Mouse (Mus musculus) stomach, embryonic 15.5 days (tissue): Measurements from ENCODE around the gene Cant1. TPM values are rescaled to one million over a fixed set of nuclear protein-coding genes. Genes with fewer than 3 reads are reported as not detected.
"Not testable (repeated sequence)": the region's sequence is repeated elsewhere in the genome, so short reads cannot be mapped to it uniquely, and the experiment has no call there.

Experiments used
- ATAC-seq: fragments of 200-750 bp; cut with Nextera tagmentation; 2 replicates; pipeline ENCODE4 v1.8.0; 2017; ENCODE audit warnings: low read depth, moderate number of reproducible peaks, moderate TSS enrichment; ENCODE audit not compliant: insufficient read depth, low FRiP score
- H3K27ac ChIP-seq: fragments of 300-500 bp; sonication (generic); 2 replicates; pipeline ENCODE4 v1.5.1; 2015; ENCODE audit warnings: mild to moderate bottlenecking, inconsistent platforms
- H3K27me3 ChIP-seq: fragments of 300-500 bp; sonication (generic); replicated peaks from 2 replicates; pipeline ENCODE4 v1.6.1; 2015; ENCODE audit warnings: inconsistent platforms
- H3K36me3 ChIP-seq: fragments of 300-500 bp; sonication (generic); 2 replicates; pipeline ENCODE4 v1.6.1; 2015; ENCODE audit warnings: inconsistent platforms
- H3K4me1 ChIP-seq: fragments of 300-500 bp; sonication (generic); 2 replicates; pipeline ENCODE4 v1.6.1; 2015; ENCODE audit warnings: inconsistent platforms
- H3K4me2 ChIP-seq: fragments of 300-500 bp; sonication (generic); 2 replicates; pipeline ENCODE4 v1.6.1; 2015; ENCODE audit warnings: mild to moderate bottlenecking, inconsistent platforms
- H3K4me3 ChIP-seq: fragments of 300-500 bp; sonication (generic); replicated peaks from 2 replicates; pipeline ENCODE4 v1.5.1; 2015; ENCODE audit warnings: inconsistent platforms
- H3K9ac ChIP-seq: fragments of 300-500 bp; sonication (generic); 2 replicates; pipeline ENCODE4 v1.6.1; 2015; ENCODE audit warnings: inconsistent platforms
- H3K9me3 ChIP-seq: fragments of 300-500 bp; sonication (generic); 2 replicates; pipeline ENCODE4 v1.6.1; 2016; ENCODE audit warnings: inconsistent platforms
- WGBS: fragments of 180-500 bp; shearing (Covaris S2); methylation state at CpG from one replicate; pipeline ENCODE4 v1.1.7; 2015; 5-methylcytosine and 5-hydroxymethylcytosine counted together
- polyA plus RNA-seq: library from polyadenylated mRNA; unstranded; fragments of >200 nt; fragmentation: Nextera tagmentation; extraction: Ambion mirVana; gene quantifications from 2 replicates; pipeline ENCODE4 v1.2.1, GENCODE M21; 2015

The Cant1 gene
- polyA plus RNA-seq, 1 experiment from 2014 or later = 30.7 TPM

DNA sequence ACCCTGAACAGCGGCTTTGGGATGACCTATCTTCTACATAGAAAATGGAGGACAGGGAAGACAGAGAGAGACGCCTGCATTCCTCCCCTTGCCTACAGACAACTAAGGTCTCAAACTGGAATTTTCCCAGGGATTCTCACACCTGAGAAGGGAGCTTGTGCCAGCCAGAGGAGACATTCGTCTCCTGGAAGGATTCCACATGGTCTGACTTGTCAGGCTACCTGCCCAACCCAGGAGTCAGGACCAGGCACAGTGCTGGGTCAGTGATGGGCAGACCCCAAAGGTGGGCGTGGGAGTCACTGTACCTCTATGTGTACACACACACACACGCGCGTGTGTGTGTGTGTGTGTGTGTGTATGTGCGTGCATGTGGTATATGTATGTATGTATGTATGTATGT is 13.6 kb downstream of the Cant1 start:
- H3K9me3 ChIP-seq = no peaks in the 10 kb centered on the region
- 89% methylated on average over 8 of the region's 8 CpGs for WGBS
- peaks cover 33% of the 10 kb centered on the region for H3K4me1 ChIP-seq
- peaks cover 27% of the 10 kb centered on the region for H3K36me3 ChIP-seq
- H3K4me2 ChIP-seq = no peak overlapping the region
- H3K27ac ChIP-seq = no peak overlapping the region
- H3K9ac ChIP-seq = no peak overlapping the region
- no peak for ATAC-seq
- no peaks in the 10 kb centered on the region for H3K27me3 ChIP-seq
- H3K4me3 ChIP-seq = no peak overlapping the region

- ATAC-seq = no peak
- Histone ChIP-seq H3K9me3 (no peaks in the 10 kb centered on the region), H3K4me2 (no peak overlapping the region), H3K4me1 (peaks cover 38% of the 10 kb centered on the region), H3K4me3 (no peak overlapping the region), H3K27me3 (no peaks in the 10 kb centered on the region), H3K9ac (no peak overlapping the region), H3K27ac (no peak overlapping the region), H3K36me3 (peaks cover 26% of the 10 kb centered on the region)
- WGBS = 84% methylated on average over 6 of the region's 6 CpGs
Measured at GRCm38 (mm10) chr11:118403951-118404899, 14.7 kb downstream of the Cant1 start.

GRCm38 (mm10) chr11:118403183-118403582 is 15.7 kb downstream of the Cant1 start:
- Histone ChIP-seq H3K4me2 (no peak overlapping the region), H3K27ac (no peak overlapping the region), H3K27me3 (no peaks in the 10 kb centered on the region), H3K4me3 (no peak overlapping the region), H3K9ac (no peak overlapping the region), H3K9me3 (no peaks in the 10 kb centered on the region), H3K36me3 (peaks cover 24% of the 10 kb centered on the region), H3K4me1 (peaks cover 38% of the 10 kb centered on the region)
- 84% methylated on average over 2 of the region's 2 CpGs for WGBS
- ATAC-seq = no peak

- Histone ChIP-seq H3K9ac (no peak within 1 kb of the TSS), H3K36me3 (peaks cover 15% of the 10 kb centered on the region), H3K9me3 (no peaks in the 10 kb centered on the region), H3K4me3 (peak within 1 kb of the TSS; percentile 28), H3K27ac (peak within 1 kb of the TSS; percentile 89), H3K4me1 (peaks cover 40% of the 10 kb centered on the region), H3K27me3 (no peaks in the 10 kb centered on the region), H3K4me2 (peak within 1 kb of the TSS; percentile 44)
- peak; percentile 76 for ATAC-seq
- 22% methylated on average over 7 of the region's 7 CpGs for WGBS
Measured at GRCm38 (mm10) chr11:118401760-118402280, 17.1 kb downstream of the Cant1 start, which contains the start of gene Lgals3bp. Gene Lgals3bp (minus strand): TSS chr11:118402092.

GRCm38 (mm10) chr11:118401195-118401594 is 17.7 kb downstream of the Cant1 start:
- H3K27ac ChIP-seq = peak overlapping the region; percentile 89
- WGBS = 71% methylated on average over 4 of the region's 4 CpGs
- H3K4me2 ChIP-seq = peak overlapping the region; percentile 44
- no peaks in the 10 kb centered on the region for H3K27me3 ChIP-seq
- H3K9ac ChIP-seq = no peak overlapping the region
- peaks cover 12% of the 10 kb centered on the region for H3K36me3 ChIP-seq
- H3K4me1 ChIP-seq = peaks cover 35% of the 10 kb centered on the region
- H3K4me3 ChIP-seq = peak overlapping the region; percentile 28
- no peak for ATAC-seq
- no peaks in the 10 kb centered on the region for H3K9me3 ChIP-seq

GRCm38 (mm10) chr11:118400566-118400936 is 18.3 kb downstream of the Cant1 start:
- Histone ChIP-seq H3K4me3 (peak overlapping the region; percentile 28; the same call in 1 of the 2 replicates), H3K27me3 (no peaks in the 10 kb centered on the region), H3K4me2 (peak overlapping the region; percentile 44), H3K4me1 (peaks cover 28% of the 10 kb centered on the region), H3K27ac (peak overlapping the region; percentile 89), H3K9ac (no peak overlapping the region), H3K9me3 (no peaks in the 10 kb centered on the region), H3K36me3 (peaks cover 13% of the 10 kb centered on the region)
- no peak for ATAC-seq
- 26% methylated on average over 6 of the region's 6 CpGs for WGBS

- H3K4me3 ChIP-seq = peak overlapping the region; percentile 28; the same call in 1 of the 2 replicates
- H3K9me3 ChIP-seq = no peaks in the 10 kb centered on the region
- H3K27me3 ChIP-seq = no peaks in the 10 kb centered on the region
- WGBS = 65% methylated on average over 5 of the region's 5 CpGs
- H3K36me3 ChIP-seq = peaks cover 10% of the 10 kb centered on the region; the same call in 1 of the 2 replicates
- peak overlapping the region; percentile 44 for H3K4me2 ChIP-seq
- H3K9ac ChIP-seq = no peak overlapping the region
- H3K4me1 ChIP-seq = peaks cover 28% of the 10 kb centered on the region
- ATAC-seq = no peak
- H3K27ac ChIP-seq = peak overlapping the region; percentile 89
Measured at GRCm38 (mm10) chr11:118399891-118400565, 18.9 kb downstream of the Cant1 start.

GRCm38 (mm10) chr11:118397806-118398530 is 20.9 kb downstream of the Cant1 start:
- H3K4me3 ChIP-seq = no peak overlapping the region
- H3K9me3 ChIP-seq = no peaks in the 10 kb centered on the region
- peaks cover 10% of the 10 kb centered on the region; the same call in 1 of the 2 replicates for H3K36me3 ChIP-seq
- H3K4me1 ChIP-seq = peaks cover 28% of the 10 kb centered on the region
- no peak overlapping the region for H3K9ac ChIP-seq
- no peak overlapping the region for H3K4me2 ChIP-seq
- no peak overlapping the region for H3K27ac ChIP-seq
- H3K27me3 ChIP-seq = no peaks in the 10 kb centered on the region
- 88% methylated on average over 26 of the region's 26 CpGs for WGBS
- no peak for ATAC-seq

GRCm38 (mm10) chr11:118394538-118394937 is 24.3 kb downstream of the Cant1 start:
- WGBS = 57% methylated on average over 6 of the region's 6 CpGs
- no peak for ATAC-seq

DNA sequence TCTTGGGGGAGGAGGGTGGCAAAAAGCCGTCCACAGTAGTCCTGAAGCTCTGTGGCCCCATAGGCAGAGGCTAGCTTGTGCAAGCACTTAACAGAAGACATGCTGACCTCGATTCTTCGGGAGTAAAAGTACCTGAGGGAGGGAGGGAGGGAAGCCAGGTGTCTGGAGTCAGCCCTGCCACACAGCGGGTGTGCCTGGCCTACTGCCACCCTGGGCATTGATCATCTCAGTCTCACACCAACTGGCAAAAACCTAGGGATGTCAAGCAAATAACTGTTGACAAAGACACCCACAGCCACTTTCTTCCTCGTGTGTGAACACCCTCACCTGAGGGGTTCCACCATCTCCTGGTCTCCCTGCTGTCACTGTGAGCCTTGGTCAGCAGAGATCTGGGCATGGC is 24.9 kb downstream of the Cant1 start:
- H3K4me2 ChIP-seq = no peak overlapping the region
- no peak overlapping the region for H3K27ac ChIP-seq
- H3K4me1 ChIP-seq = 0 out of 2 replicates have a peak, but pooled peaks cover 2% of the 10 kb centered on the region
- no peaks in the 10 kb centered on the region for H3K27me3 ChIP-seq
- no peak for ATAC-seq
- no peak overlapping the region for H3K4me3 ChIP-seq
- no peak overlapping the region for H3K9ac ChIP-seq
- H3K9me3 ChIP-seq = no peaks in the 10 kb centered on the region
- WGBS = 66% methylated on average over 5 of the region's 5 CpGs
- peaks cover 10% of the 10 kb centered on the region; the same call in 1 of the 2 replicates for H3K36me3 ChIP-seq

More at GRCm38 (mm10) chr11:118394538-118394937, 24.3 kb downstream of the Cant1 start:
- Histone ChIP-seq H3K9ac (no peak overlapping the region), H3K4me3 (no peak overlapping the region), H3K27me3 (no peaks in the 10 kb centered on the region), H3K4me2 (no peak overlapping the region), H3K9me3 (no peaks in the 10 kb centered on the region), H3K4me1 (0 out of 2 replicates have a peak, but pooled peaks cover 2% of the 10 kb centered on the region), H3K36me3 (peaks cover 10% of the 10 kb centered on the region; the same call in 1 of the 2 replicates), H3K27ac (no peak overlapping the region)

- H3K9ac ChIP-seq, H3K27ac ChIP-seq, H3K4me3 ChIP-seq, H3K36me3 ChIP-seq, H3K9me3 ChIP-seq, H3K4me2 ChIP-seq, ATAC-seq, H3K4me1 ChIP-seq, H3K27me3 ChIP-seq: not testable (repeated sequence)
- WGBS = 90% methylated on average over 13 of the region's 13 CpGs
Measured at GRCm38 (mm10) chr11:118387816-118388215, 31.1 kb downstream of the Cant1 start.
